In the genomic region with DNA sequence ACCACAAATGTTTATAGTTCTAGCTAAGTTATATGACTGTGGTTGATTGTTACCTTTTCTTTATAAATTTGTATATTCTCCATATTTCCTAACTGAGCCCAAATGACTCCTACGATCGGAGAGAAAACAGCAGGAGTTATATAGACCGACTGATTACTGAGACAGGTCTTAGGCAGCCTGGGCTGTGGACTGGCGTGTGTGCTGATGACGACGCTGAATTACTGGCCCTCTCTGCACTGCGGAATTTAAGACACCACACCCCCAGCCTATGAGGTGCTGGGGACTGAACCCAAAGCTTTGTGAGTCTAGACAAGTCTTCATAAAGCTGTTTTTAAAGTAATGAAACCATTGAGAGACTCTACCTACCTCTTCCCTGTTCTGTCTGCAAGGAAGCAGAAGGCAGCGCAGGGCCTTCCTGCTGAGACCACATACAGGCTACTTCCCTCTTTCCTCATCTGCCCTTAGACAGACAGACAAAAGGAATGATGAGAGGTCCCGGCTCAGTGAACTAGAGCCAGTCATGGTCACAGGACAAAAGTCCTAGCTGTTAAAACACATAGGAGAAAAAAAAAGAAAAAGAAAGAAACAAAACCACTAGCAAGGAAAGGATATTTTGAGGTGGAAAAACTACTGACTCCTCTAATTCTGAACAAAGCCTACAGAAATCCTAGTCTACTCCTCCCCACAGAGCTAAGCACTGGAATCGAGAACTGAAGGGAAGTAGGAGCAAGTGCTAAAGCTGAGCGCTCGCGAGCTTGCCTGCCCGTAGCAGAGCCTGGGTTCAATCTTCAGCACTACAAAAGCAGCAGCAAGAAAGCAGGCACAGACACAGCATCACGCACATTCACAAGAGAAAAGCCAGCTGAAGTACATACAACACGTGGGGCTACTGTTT, we compare ENCODE assay signal across 10 mouse cellular contexts. TPM values are rescaled to one million over a fixed set of nuclear protein-coding genes. Genes with fewer than 3 reads are reported as not detected.
DNase-seq lines count a peak whose midpoint lies in the region; ATAC-seq and TF ChIP-seq lines count a peak whose summit lies in the region.
"Had no signal": no experiment of that assay in that cellular context is flagged by ENCODE, and none has a peak within 500 bp of the region (broad histone marks: within the 10 kb centered on the region; RNA-seq: fewer than 3 reads in every experiment).

No protein-coding gene starts in this region.

- no peak overlapping the region for H3K27ac ChIP-seq in bone marrow, adult 2 months (ENCODE audit: control insufficient read depth, insufficient read depth, low read depth, low read length, poor library complexity)
- H3K27ac ChIP-seq in hindbrain, embryonic 13.5 days, result 0 out of 2 replicates have a peak overlapping the region, but pooled peaks have one; percentile 30
- H3K27ac ChIP-seq in neural tube, embryonic 12.5 days, result no peak overlapping the region
- no peak overlapping the region for H3K27ac ChIP-seq in intestine, postnatal 0 days (ENCODE audit: low read depth, low read length)

- 13% methylated on average over 16 of the region's 16 CpGs for WGBS in bone marrow, adult 2 months
- 22% methylated on average over 16 of the region's 16 CpGs for WGBS in hindbrain, embryonic 13.5 days
- WGBS in neural tube, embryonic 12.5 days, result 16% methylated on average over 16 of the region's 16 CpGs
- 73% methylated on average over 16 of the region's 16 CpGs for WGBS in intestine, postnatal 0 days

- peak overlapping the region; percentile 47 for H3K4me3 ChIP-seq in bone marrow, adult 2 months (replicated peaks; ENCODE audit: control insufficient read depth, low read depth, low read length)
- no peak overlapping the region for H3K4me3 ChIP-seq in hindbrain, embryonic 13.5 days
- H3K4me3 ChIP-seq in neural tube, embryonic 12.5 days, result no peak overlapping the region
- no peak overlapping the region for H3K4me3 ChIP-seq in intestine, postnatal 0 days (ENCODE audit: low read depth, low read length)

- H3K36me3 ChIP-seq in hindbrain, embryonic 13.5 days, result peaks cover under 1% of the 10 kb centered on the region; the same call in 1 of the 2 replicates
- no peaks in the 10 kb centered on the region; the same call in 1 of the 2 replicates for H3K36me3 ChIP-seq in neural tube, embryonic 12.5 days
- H3K36me3 ChIP-seq in intestine, postnatal 0 days (ENCODE audit: control insufficient read depth, insufficient read depth), result 0 out of 2 replicates have a peak, but pooled peaks cover under 1% of the 10 kb centered on the region

- no peak overlapping the region for H3K9ac ChIP-seq in hindbrain, embryonic 13.5 days
- H3K9ac ChIP-seq in neural tube, embryonic 12.5 days, result 0 out of 2 replicates have a peak overlapping the region, but pooled peaks have one; percentile 21
- no peak overlapping the region for H3K9ac ChIP-seq in intestine, postnatal 0 days (ENCODE audit: low read depth, low read length)

- no peak for ATAC-seq in hindbrain, embryonic 13.5 days (ENCODE audit: low FRiP score)
- ATAC-seq in neural tube, embryonic 12.5 days (ENCODE audit: low FRiP score, low read depth), result no peak
- ATAC-seq in intestine, postnatal 0 days, result no peak
- ATAC-seq: lung, postnatal 0 days had no signal

- H3K4me2 ChIP-seq in hindbrain, embryonic 13.5 days, result no peak overlapping the region
- peak overlapping the region; percentile 10; the same call in 1 of the 2 replicates for H3K4me2 ChIP-seq in neural tube, embryonic 12.5 days (replicated peaks)
- H3K4me2 ChIP-seq in intestine, postnatal 0 days (replicated peaks; ENCODE audit: low read depth), result no peak overlapping the region

- H3K4me1 ChIP-seq in bone marrow, adult 2 months (ENCODE audit: control insufficient read depth, insufficient read depth, low read length), result peaks cover 2% of the 10 kb centered on the region
- peaks cover 36% of the 10 kb centered on the region for H3K4me1 ChIP-seq in hindbrain, embryonic 13.5 days (replicated peaks)
- H3K4me1 ChIP-seq in neural tube, embryonic 12.5 days, result peaks cover 36% of the 10 kb centered on the region
- H3K4me1 ChIP-seq in intestine, postnatal 0 days (replicated peaks; ENCODE audit: control insufficient read depth, insufficient read depth, low read length), result no peaks in the 10 kb centered on the region

- no peaks in the 10 kb centered on the region for H3K27me3 ChIP-seq in hindbrain, embryonic 13.5 days
- no peaks in the 10 kb centered on the region for H3K27me3 ChIP-seq in neural tube, embryonic 12.5 days (replicated peaks)
- no peaks in the 10 kb centered on the region for H3K27me3 ChIP-seq in intestine, postnatal 0 days (replicated peaks; ENCODE audit: control insufficient read depth, insufficient read depth, low read length)

- H3K9me3 ChIP-seq in hindbrain, embryonic 13.5 days, result no peaks in the 10 kb centered on the region
- H3K9me3 ChIP-seq in neural tube, embryonic 12.5 days, result no peaks in the 10 kb centered on the region
- no peaks in the 10 kb centered on the region for H3K9me3 ChIP-seq in intestine, postnatal 0 days (ENCODE audit: control insufficient read depth)

- TF ChIP-seq CTCF in bone marrow, adult 2 months (IDR thresholded peaks at IDR 0.05; ENCODE audit: control insufficient read depth, insufficient read depth, low read length), result no peak
- TF ChIP-seq CTCF in intestine, postnatal 0 days (IDR thresholded peaks at IDR 0.05; ENCODE audit: low read depth), result no peak

- DNase-seq in layer of hippocampus, adult 9-11 months, result peak; percentile 37
- no peak for DNase-seq in layer of hippocampus, adult 18-20 months (ENCODE audit: low spot score in 2 of 2)
- DNase-seq in left cerebral cortex, adult 11 months (ENCODE audit: low spot score), result no peak
- DNase-seq: kidney, adult 8-10 months; layer of hippocampus, postnatal 36 days had no signal

- TF ChIP-seq POLR2A in bone marrow, adult 2 months (IDR thresholded peaks at IDR 0.05; ENCODE audit: borderline replicate concordance, control insufficient read depth, low read depth, low read length), result no peak

RNA-seq across cellular contexts. Expression of gene Arid3b, which starts 16.2 kb away (rescaled TPM):
- total RNA-seq in layer of hippocampus, adult 18-20 months (2021), result 1 to 10 TPM; 6.7 to 7.4 TPM
- polyA plus RNA-seq in bone marrow, adult 2 months (2011; ENCODE audit: insufficient read depth, insufficient read length, low replicate concordance, missing spikeins), result 15.3 and 52.9 TPM in 2 replicates
- 10.9 and 12.8 TPM in 2 replicates for polyA plus RNA-seq in hindbrain, embryonic 13.5 days (2015; fragmentation: Nextera tagmentation; extraction: Ambion mirVana)
- polyA plus RNA-seq in neural tube, embryonic 12.5 days (2016; fragmentation: Nextera tagmentation; extraction: Ambion mirVana), result 19.5 and 21.0 TPM in 2 replicates
- 5.2 and 5.4 TPM in 2 replicates for polyA plus RNA-seq in intestine, postnatal 0 days (2015; fragmentation: Nextera tagmentation; extraction: Ambion mirVana)

RNA-seq across cellular contexts. Expression of gene Clk3, which starts 54.8 kb away (rescaled TPM):
- total RNA-seq in layer of hippocampus, adult 18-20 months (2021), result 10 to 100 TPM; 75.3 to 76.6 TPM
- 148 and 149 TPM in 2 replicates for polyA plus RNA-seq in bone marrow, adult 2 months (2011; ENCODE audit: insufficient read depth, insufficient read length, low replicate concordance, missing spikeins)
- 71.2 and 72.4 TPM in 2 replicates for polyA plus RNA-seq in hindbrain, embryonic 13.5 days (2015; fragmentation: Nextera tagmentation; extraction: Ambion mirVana)
- 80.9 and 84.9 TPM in 2 replicates for polyA plus RNA-seq in neural tube, embryonic 12.5 days (2016; fragmentation: Nextera tagmentation; extraction: Ambion mirVana)
- 26.7 and 27.4 TPM in 2 replicates for polyA plus RNA-seq in intestine, postnatal 0 days (2015; fragmentation: Nextera tagmentation; extraction: Ambion mirVana)
